Mouse (Mus musculus): Measurements from ENCODE around the gene Zfp189. TPM values are rescaled to one million over a fixed set of nuclear protein-coding genes. Genes with fewer than 3 reads are reported as not detected.
A peak's percentile ranks its signal among the peaks of the same experiment; 100 is the strongest.
"Not testable (repeated sequence)": the region's sequence is repeated elsewhere in the genome, so short reads cannot be mapped to it uniquely, and the experiment has no call there.

Zfp189 gene
- polyA plus RNA-seq (2014; fragmentation: Nextera tagmentation; extraction: Ambion mirVana): 14.3 and 15.4 TPM in 2 replicates

- no peaks in the 10 kb centered on the region for H3K36me3 ChIP-seq (ENCODE audit: control insufficient read depth, insufficient read depth, low read length)
- ATAC-seq (ENCODE audit: low FRiP score) (peak; percentile 99), DNase-seq (ENCODE audit: low spot score) (peak; percentile 94)
- WGBS: under 1% methylated on average over 41 of the region's 41 CpGs
- H3K27me3 ChIP-seq (ENCODE audit: control insufficient read depth, insufficient read depth, low read length): no peaks in the 10 kb centered on the region
- peak within 1 kb of the TSS; percentile 63 for H3K4me3 ChIP-seq (ENCODE audit: low read depth, low read length)
- no peak within 1 kb of the TSS for H3K27ac ChIP-seq (ENCODE audit: low read depth, low read length)
- H3K9ac ChIP-seq (ENCODE audit: low read depth, low read length): peak within 1 kb of the TSS; percentile 65
- H3K4me1 ChIP-seq (replicated peaks; ENCODE audit: control insufficient read depth, insufficient read depth, low read length): no peaks in the 10 kb centered on the region
- peak within 1 kb of the TSS; percentile 46 for H3K4me2 ChIP-seq (replicated peaks; ENCODE audit: low read depth, low read length)
- H3K9me3 ChIP-seq (ENCODE audit: control insufficient read depth, low read length): no peaks in the 10 kb centered on the region
Observed at GRCm38 (mm10) chr4:49520572-49521340, at the start of gene Zfp189, which contains the start of gene Mrpl50. TSS of gene Zfp189 (plus strand) at chr4:49521176. TSS of gene Mrpl50 (minus strand) at chr4:49521093.

- H3K27ac ChIP-seq (ENCODE audit: low read depth, low read length): no peak within 1 kb of the TSS
- H3K36me3 ChIP-seq (ENCODE audit: control insufficient read depth, insufficient read depth, low read length): no peaks in the 10 kb centered on the region
- H3K4me1 ChIP-seq (replicated peaks; ENCODE audit: control insufficient read depth, insufficient read depth, low read length): no peaks in the 10 kb centered on the region
- WGBS: 57% methylated on average over 3 of the region's 3 CpGs
- no peak within 1 kb of the TSS for H3K9ac ChIP-seq (ENCODE audit: low read depth, low read length)
- H3K4me3 ChIP-seq (ENCODE audit: low read depth, low read length): no peak within 1 kb of the TSS
- DNase-seq (ENCODE audit: low spot score): no peak
- no peaks in the 10 kb centered on the region for H3K27me3 ChIP-seq (ENCODE audit: control insufficient read depth, insufficient read depth, low read length)
- no peak for ATAC-seq (ENCODE audit: low FRiP score)
- H3K4me2 ChIP-seq (replicated peaks; ENCODE audit: low read depth, low read length): no peak within 1 kb of the TSS
- no peaks in the 10 kb centered on the region for H3K9me3 ChIP-seq (ENCODE audit: control insufficient read depth, low read length)
Observed at GRCm38 (mm10) chr4:49473435-49474100, 47.4 kb upstream of the Zfp189 start, which contains the start of gene Acnat1. TSS of gene Acnat1 (minus strand) at chr4:49473912.

GRCm38 (mm10) chr4:49474583-49474982 is 46.4 kb upstream of the Zfp189 start:
- Histone ChIP-seq H3K9ac (ENCODE audit: low read depth, low read length) (no peak overlapping the region), H3K9me3 (ENCODE audit: control insufficient read depth, low read length) (no peaks in the 10 kb centered on the region), H3K4me3 (ENCODE audit: low read depth, low read length) (no peak overlapping the region), H3K4me1 (replicated peaks; ENCODE audit: control insufficient read depth, insufficient read depth, low read length) (no peaks in the 10 kb centered on the region), H3K27ac (ENCODE audit: low read depth, low read length) (no peak overlapping the region), H3K36me3 (ENCODE audit: control insufficient read depth, insufficient read depth, low read length) (no peaks in the 10 kb centered on the region), H3K4me2 (replicated peaks; ENCODE audit: low read depth, low read length) (no peak overlapping the region), H3K27me3 (ENCODE audit: control insufficient read depth, insufficient read depth, low read length) (no peaks in the 10 kb centered on the region)
- ATAC-seq (ENCODE audit: low FRiP score): no peak
- no peak for DNase-seq (ENCODE audit: low spot score)

GRCm38 (mm10) chr4:49478118-49478877 is 42.7 kb upstream of the Zfp189 start:
- ATAC-seq (ENCODE audit: low FRiP score): peak; percentile 79; the same call in 1 of the 2 replicates
- 21% methylated on average over 19 of the region's 19 CpGs for WGBS

GRCm38 (mm10) chr4:49479035-49479434 is 41.9 kb upstream of the Zfp189 start:
- H3K4me3 ChIP-seq (ENCODE audit: low read depth, low read length); DNase-seq (ENCODE audit: low spot score); H3K4me2 ChIP-seq (replicated peaks; ENCODE audit: low read depth, low read length); H3K9ac ChIP-seq (ENCODE audit: low read depth, low read length); H3K9me3 ChIP-seq (ENCODE audit: control insufficient read depth, low read length); ATAC-seq (ENCODE audit: low FRiP score); H3K4me1 ChIP-seq (replicated peaks; ENCODE audit: control insufficient read depth, insufficient read depth, low read length); H3K36me3 ChIP-seq (ENCODE audit: control insufficient read depth, insufficient read depth, low read length); H3K27me3 ChIP-seq (ENCODE audit: control insufficient read depth, insufficient read depth, low read length); H3K27ac ChIP-seq (ENCODE audit: low read depth, low read length): not testable (repeated sequence)
- WGBS: 25% methylated on average over 2 of the region's 2 CpGs

More at GRCm38 (mm10) chr4:49478118-49478877, 42.7 kb upstream of the Zfp189 start:
- H3K4me2 ChIP-seq (replicated peaks; ENCODE audit: low read depth, low read length): peak overlapping the region; percentile 37
- H3K27ac ChIP-seq (ENCODE audit: low read depth, low read length): no peak overlapping the region
- H3K27me3 ChIP-seq (ENCODE audit: control insufficient read depth, insufficient read depth, low read length): no peaks in the 10 kb centered on the region
- H3K9me3 ChIP-seq (ENCODE audit: control insufficient read depth, low read length): no peaks in the 10 kb centered on the region
- no peaks in the 10 kb centered on the region for H3K4me1 ChIP-seq (replicated peaks; ENCODE audit: control insufficient read depth, insufficient read depth, low read length)
- peak; percentile 39 for DNase-seq (ENCODE audit: low spot score)
- H3K9ac ChIP-seq (ENCODE audit: low read depth, low read length): 0 out of 2 replicates have a peak overlapping the region, but pooled peaks have one; percentile 27
- no peak overlapping the region for H3K4me3 ChIP-seq (ENCODE audit: low read depth, low read length)
- H3K36me3 ChIP-seq (ENCODE audit: control insufficient read depth, insufficient read depth, low read length): no peaks in the 10 kb centered on the region

GRCm38 (mm10) chr4:49480104-49480760 is 40.7 kb upstream of the Zfp189 start:
- H3K27me3 ChIP-seq (ENCODE audit: control insufficient read depth, insufficient read depth, low read length): no peaks in the 10 kb centered on the region
- H3K36me3 ChIP-seq (ENCODE audit: control insufficient read depth, insufficient read depth, low read length): no peaks in the 10 kb centered on the region
- H3K4me2 ChIP-seq (replicated peaks; ENCODE audit: low read depth, low read length): no peak overlapping the region
- H3K4me1 ChIP-seq (replicated peaks; ENCODE audit: control insufficient read depth, insufficient read depth, low read length): no peaks in the 10 kb centered on the region
- no peak overlapping the region for H3K4me3 ChIP-seq (ENCODE audit: low read depth, low read length)
- peak; percentile 7 for DNase-seq (ENCODE audit: low spot score)
- H3K27ac ChIP-seq (ENCODE audit: low read depth, low read length): no peak overlapping the region
- 21% methylated on average over 21 of the region's 21 CpGs for WGBS
- no peak overlapping the region for H3K9ac ChIP-seq (ENCODE audit: low read depth, low read length)
- no peaks in the 10 kb centered on the region for H3K9me3 ChIP-seq (ENCODE audit: control insufficient read depth, low read length)
- no peak for ATAC-seq (ENCODE audit: low FRiP score)

GRCm38 (mm10) chr4:49480896-49481295 is 40.1 kb upstream of the Zfp189 start:
- DNase-seq (ENCODE audit: low spot score): peak; percentile 1
- no peak overlapping the region for H3K9ac ChIP-seq (ENCODE audit: low read depth, low read length)
- no peaks in the 10 kb centered on the region for H3K27me3 ChIP-seq (ENCODE audit: control insufficient read depth, insufficient read depth, low read length)
- no peaks in the 10 kb centered on the region for H3K9me3 ChIP-seq (ENCODE audit: control insufficient read depth, low read length)
- H3K4me2 ChIP-seq (replicated peaks; ENCODE audit: low read depth, low read length): no peak overlapping the region
- WGBS: 49% methylated on average over 3 of the region's 3 CpGs
- H3K27ac ChIP-seq (ENCODE audit: low read depth, low read length): no peak overlapping the region
- ATAC-seq (ENCODE audit: low FRiP score): no peak
- H3K36me3 ChIP-seq (ENCODE audit: control insufficient read depth, insufficient read depth, low read length): no peaks in the 10 kb centered on the region
- H3K4me3 ChIP-seq (ENCODE audit: low read depth, low read length): no peak overlapping the region
- no peaks in the 10 kb centered on the region for H3K4me1 ChIP-seq (replicated peaks; ENCODE audit: control insufficient read depth, insufficient read depth, low read length)

- ATAC-seq (ENCODE audit: low FRiP score): no peak
- DNase-seq (ENCODE audit: low spot score): no peak
- Histone ChIP-seq H3K4me1 (replicated peaks; ENCODE audit: control insufficient read depth, insufficient read depth, low read length) (no peaks in the 10 kb centered on the region), H3K9me3 (ENCODE audit: control insufficient read depth, low read length) (no peaks in the 10 kb centered on the region), H3K27me3 (ENCODE audit: control insufficient read depth, insufficient read depth, low read length) (no peaks in the 10 kb centered on the region), H3K4me3 (ENCODE audit: low read depth, low read length) (no peak overlapping the region), H3K36me3 (ENCODE audit: control insufficient read depth, insufficient read depth, low read length) (no peaks in the 10 kb centered on the region), H3K27ac (ENCODE audit: low read depth, low read length) (no peak overlapping the region), H3K4me2 (replicated peaks; ENCODE audit: low read depth, low read length) (no peak overlapping the region), H3K9ac (ENCODE audit: low read depth, low read length) (no peak overlapping the region)
Observed at GRCm38 (mm10) chr4:49485442-49485841, 35.5 kb upstream of the Zfp189 start.
